Mouse (Mus musculus) ES-E14 (cell line): ENCODE measurements around the gene Ralgds. TPM values are rescaled to one million over a fixed set of nuclear protein-coding genes. Genes with fewer than 3 reads are reported as not detected.
"Not testable (repeated sequence)": the region's sequence is repeated elsewhere in the genome, so short reads cannot be mapped to it uniquely, and the experiment has no call there.

Experiments used
- DNase-seq: peaks from one replicate; pipeline ENCODE4 v3.0.0-alpha.2; 2013; ENCODE audit warnings: low read depth, low spot score
- H3K27ac ChIP-seq: 2 replicates; pipeline ENCODE4 v1.5.1; 2012; ENCODE audit warnings: low read depth, mild to moderate bottlenecking, low read length, moderate library complexity, mixed read lengths; ENCODE audit not compliant: poor library complexity, insufficient read depth, severe bottlenecking
- H3K36me3 ChIP-seq: 2 replicates; pipeline ENCODE4 v1.6.1; 2012; ENCODE audit warnings: mild to moderate bottlenecking, low read length, moderate library complexity, mixed read lengths; ENCODE audit not compliant: control insufficient read depth, poor library complexity, insufficient read depth, severe bottlenecking
- H3K4me1 ChIP-seq, 2 experiments: fragments of 150-350 bp in 1 of 2; sonication (generic) in 1 of 2; 2 replicates each; pipeline ENCODE4 v1.6.1; 2012; ENCODE audit warnings: low read length in 2 of 2, mild to moderate bottlenecking in 1 of 2, mixed read lengths in 1 of 2; ENCODE audit not compliant: control insufficient read depth in 2 of 2, insufficient read depth in 2 of 2, poor library complexity in 1 of 2
- H3K4me3 ChIP-seq, 2 experiments: fragments of 150-350 bp in 1 of 2; sonication (generic) in 1 of 2; 2 replicates each; pipeline ENCODE4 v1.5.1; 2012; ENCODE audit warnings: low read length in 2 of 2, low read depth in 1 of 2, mild to moderate bottlenecking in 1 of 2, mixed read lengths in 1 of 2; ENCODE audit not compliant: insufficient read depth in 1 of 2, poor library complexity in 1 of 2, severe bottlenecking in 1 of 2
- H3K9ac ChIP-seq: 2 replicates; pipeline ENCODE4 v1.6.1; 2012; ENCODE audit warnings: low read depth, mild to moderate bottlenecking, low read length, mixed read lengths; ENCODE audit not compliant: poor library complexity, insufficient read depth, severe bottlenecking
- H3K9me3 ChIP-seq: fragments of 150-350 bp; sonication (generic); 2 replicates; pipeline ENCODE4 v1.6.1; 2012; ENCODE audit warnings: low read depth, mild to moderate bottlenecking, low read length; ENCODE audit not compliant: control insufficient read depth, insufficient read depth
- CHD2 ChIP-seq: IDR thresholded peaks from 2 replicates; pipeline ENCODE4 v1.6.1; 2014; ENCODE audit warnings: mild to moderate bottlenecking, low read depth, low read length, inconsistent platforms
- HCFC1 ChIP-seq: IDR thresholded peaks from 2 replicates; pipeline ENCODE4 v1.6.1; 2012; ENCODE audit warnings: low read length, inconsistent platforms, borderline replicate concordance; ENCODE audit not compliant: insufficient read depth
- MAFK ChIP-seq: IDR thresholded peaks from 2 replicates; pipeline ENCODE4 v1.6.1; 2014; ENCODE audit warnings: mild to moderate bottlenecking, low read depth, low read length, inconsistent platforms; ENCODE audit not compliant: insufficient read depth
- ZC3H11A ChIP-seq: IDR thresholded peaks from 2 replicates; pipeline ENCODE4 v1.6.1; 2012; ENCODE audit warnings: low read depth, mild to moderate bottlenecking, inconsistent platforms, low read length, borderline replicate concordance
- ZNF384 ChIP-seq: IDR thresholded peaks from 2 replicates; pipeline ENCODE4 v1.6.1; 2012; ENCODE audit warnings: low read depth, low read length, inconsistent platforms
- in situ Hi-C, 2 experiments: fragments of 600-800 bp; cut with MboI; formaldehyde crosslinking; loops; one replicate each; pipeline ENCODE4 v1.15.1; 2025; ENCODE audit warnings: low sequenced_read_pairs in 2 of 2, inconsistent platforms in 1 of 2; ENCODE audit not compliant: unreplicated experiment in 2 of 2
- total RNA-seq: library from RNA; depleted of rRNA; stranded (reverse); fragments of 300-350 nt; gene quantifications from 2 replicates; pipeline ENCODE4 v1.2.3, GENCODE M21; 2012

The Ralgds gene
- total RNA-seq, 1 experiment = 18.2 TPM

DNA sequence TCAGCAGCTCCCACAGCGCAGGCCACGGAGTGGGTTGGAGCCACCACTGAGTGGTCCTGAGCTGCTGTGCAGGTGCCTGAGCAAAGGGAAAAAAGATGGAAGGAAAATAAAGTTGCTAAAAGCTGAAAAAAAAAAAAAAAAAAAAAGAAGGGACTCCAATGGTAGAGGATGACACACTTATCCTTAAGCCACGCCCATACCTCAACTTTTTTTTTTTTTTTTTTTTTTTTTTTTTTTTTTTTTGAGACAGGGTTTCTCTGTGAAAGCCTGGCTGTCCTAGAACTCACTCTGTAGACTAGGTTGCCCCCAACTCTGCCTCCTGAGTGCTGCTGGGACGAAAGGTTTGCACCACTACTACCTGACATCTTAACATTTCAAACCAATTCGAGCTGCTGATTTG lies 34.9 kb upstream of the Ralgds start:
- H3K9ac ChIP-seq, H3K27ac ChIP-seq, H3K4me1 ChIP-seq, H3K4me3 ChIP-seq, H3K9me3 ChIP-seq, H3K36me3 ChIP-seq, DNase-seq, in situ Hi-C loops: not testable (repeated sequence)
- peak; percentile 64; the same call in 1 of the 2 replicates for TF ChIP-seq ZNF384

DNA sequence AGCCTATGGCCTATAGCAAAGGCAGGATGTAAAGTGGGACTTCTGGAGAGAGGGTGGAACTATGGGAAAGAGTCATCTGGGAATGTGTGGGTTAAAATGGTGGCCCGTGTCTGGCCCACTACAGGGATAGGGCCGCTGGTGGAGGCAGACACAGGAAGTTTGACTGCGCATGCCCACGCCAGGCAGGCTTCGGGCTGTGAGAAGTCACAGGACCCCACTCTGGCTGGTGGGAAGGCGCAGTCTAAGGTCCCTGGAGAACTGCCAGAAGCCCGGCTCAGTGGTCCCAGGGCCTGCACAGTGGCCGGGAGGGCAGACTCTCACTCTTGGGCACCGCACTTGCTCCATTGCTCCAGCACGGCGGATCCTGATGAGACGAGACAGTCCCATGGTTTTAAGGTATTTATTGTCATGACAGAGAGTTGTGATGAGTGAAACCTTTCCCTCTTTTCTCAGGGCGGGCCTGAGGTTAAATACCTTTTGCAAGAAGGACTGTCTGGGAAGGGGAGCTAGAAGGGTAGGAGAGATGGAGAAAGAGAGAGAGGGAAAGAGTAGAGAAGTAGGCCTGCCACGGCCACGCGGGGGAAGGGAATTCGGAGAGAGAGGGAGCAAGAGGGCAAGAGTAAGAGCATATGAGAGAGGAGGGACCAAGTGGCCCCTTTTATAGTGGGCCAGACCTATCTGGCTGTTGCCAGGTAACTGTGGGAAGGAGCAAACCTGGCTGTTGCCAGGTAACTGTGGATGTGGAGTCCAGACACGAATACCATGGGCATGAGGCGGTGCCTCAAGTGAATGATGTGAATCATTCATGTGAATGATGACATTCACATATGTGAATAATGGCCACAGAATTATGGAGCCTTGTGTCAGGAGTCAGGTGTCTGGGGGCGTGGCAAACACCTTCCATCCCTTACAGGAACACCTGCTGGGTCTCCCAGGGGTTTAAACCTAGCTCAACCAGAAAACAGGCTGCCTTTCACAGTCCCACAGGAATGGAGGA lies 33.4 kb upstream of the Ralgds start:
- Histone ChIP-seq H3K4me1 (peaks cover 2 to 10% of the 10 kb centered on the region in 2 experiments; a peak in 3 of 4 replicates), H3K36me3 (no peaks in the 10 kb centered on the region), H3K9me3 (no peaks in the 10 kb centered on the region), H3K27ac (no peak overlapping the region), H3K9ac (peak overlapping the region; percentile 4; the same call in 1 of the 2 replicates), H3K4me3 (peak overlapping the region; percentile 19 to 52)
- in situ Hi-C loops = no loop called here
- DNase-seq = no peak
- TF ChIP-seq ZNF384 = no peak
- no peak for TF ChIP-seq MAFK
- TF ChIP-seq CHD2 = no peak
- no peak for TF ChIP-seq ZC3H11A
- TF ChIP-seq HCFC1 = no peak

DNA sequence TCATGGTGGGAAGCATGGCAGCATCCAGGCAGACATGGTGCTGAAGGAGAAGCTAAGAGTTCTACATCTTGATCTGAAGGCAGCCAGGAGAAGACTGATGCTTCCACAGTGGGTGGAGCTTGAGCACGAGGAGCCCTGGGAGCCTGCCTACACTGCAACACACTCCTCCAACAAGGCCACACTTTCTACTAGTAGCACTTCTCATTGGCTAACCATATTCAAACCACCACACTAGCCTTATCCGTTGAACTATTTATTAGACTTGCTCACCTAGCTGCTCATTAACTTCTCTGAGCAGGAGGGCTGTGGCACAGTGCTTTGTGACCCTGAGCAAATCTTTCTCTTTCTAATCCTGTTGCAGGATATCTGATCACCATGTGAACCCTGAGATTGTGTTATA lies 29.1 kb upstream of the Ralgds start:
- Histone ChIP-seq H3K27ac (no peak overlapping the region), H3K9me3 (no peaks in the 10 kb centered on the region), H3K9ac (no peak overlapping the region), H3K4me1 (peaks cover 1 to 7% of the 10 kb centered on the region in 2 experiments; a peak in 2 of 4 replicates), H3K4me3 (no peak overlapping the region), H3K36me3 (no peaks in the 10 kb centered on the region)
- in situ Hi-C loops = no loop called here
- no peak for TF ChIP-seq ZC3H11A
- no peak for TF ChIP-seq ZNF384
- no peak for TF ChIP-seq CHD2
- no peak for TF ChIP-seq HCFC1
- no peak for TF ChIP-seq MAFK
- DNase-seq = no peak

DNA sequence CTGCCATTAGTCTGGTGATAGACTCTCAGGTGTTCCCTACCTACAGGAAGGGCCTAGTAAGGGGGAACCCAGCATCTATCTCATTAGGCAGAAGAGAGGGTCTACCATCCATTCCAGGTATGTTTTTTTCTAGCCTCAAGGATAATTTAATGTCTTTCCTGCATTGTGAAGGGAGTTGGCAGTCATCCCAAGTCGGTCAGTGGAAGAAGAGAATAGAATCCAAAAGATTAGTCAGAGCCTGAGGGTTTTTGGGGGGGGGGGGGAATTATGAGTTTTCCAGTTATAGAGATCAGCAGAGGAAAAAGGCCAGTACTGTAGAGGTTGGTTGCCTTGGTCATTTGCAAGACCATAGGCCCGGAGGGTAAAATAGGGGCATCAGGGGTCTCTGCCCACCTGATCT lies 18.4 kb upstream of the Ralgds start:
- in situ Hi-C loops = no loop called here
- peaks cover 0 to 3% of the 10 kb centered on the region in 2 experiments; a peak in 1 of 4 replicates for H3K4me1 ChIP-seq
- no peak overlapping the region for H3K9ac ChIP-seq
- TF ChIP-seq ZC3H11A (no peak), MAFK (no peak), CHD2 (no peak), HCFC1 (no peak), ZNF384 (no peak)
- H3K27ac ChIP-seq = no peak overlapping the region
- H3K9me3 ChIP-seq = peaks cover 3% of the 10 kb centered on the region; the same call in 1 of the 2 replicates
- H3K4me3 ChIP-seq = no peak overlapping the region
- DNase-seq = no peak
- no peaks in the 10 kb centered on the region for H3K36me3 ChIP-seq
